In the genomic region with DNA sequence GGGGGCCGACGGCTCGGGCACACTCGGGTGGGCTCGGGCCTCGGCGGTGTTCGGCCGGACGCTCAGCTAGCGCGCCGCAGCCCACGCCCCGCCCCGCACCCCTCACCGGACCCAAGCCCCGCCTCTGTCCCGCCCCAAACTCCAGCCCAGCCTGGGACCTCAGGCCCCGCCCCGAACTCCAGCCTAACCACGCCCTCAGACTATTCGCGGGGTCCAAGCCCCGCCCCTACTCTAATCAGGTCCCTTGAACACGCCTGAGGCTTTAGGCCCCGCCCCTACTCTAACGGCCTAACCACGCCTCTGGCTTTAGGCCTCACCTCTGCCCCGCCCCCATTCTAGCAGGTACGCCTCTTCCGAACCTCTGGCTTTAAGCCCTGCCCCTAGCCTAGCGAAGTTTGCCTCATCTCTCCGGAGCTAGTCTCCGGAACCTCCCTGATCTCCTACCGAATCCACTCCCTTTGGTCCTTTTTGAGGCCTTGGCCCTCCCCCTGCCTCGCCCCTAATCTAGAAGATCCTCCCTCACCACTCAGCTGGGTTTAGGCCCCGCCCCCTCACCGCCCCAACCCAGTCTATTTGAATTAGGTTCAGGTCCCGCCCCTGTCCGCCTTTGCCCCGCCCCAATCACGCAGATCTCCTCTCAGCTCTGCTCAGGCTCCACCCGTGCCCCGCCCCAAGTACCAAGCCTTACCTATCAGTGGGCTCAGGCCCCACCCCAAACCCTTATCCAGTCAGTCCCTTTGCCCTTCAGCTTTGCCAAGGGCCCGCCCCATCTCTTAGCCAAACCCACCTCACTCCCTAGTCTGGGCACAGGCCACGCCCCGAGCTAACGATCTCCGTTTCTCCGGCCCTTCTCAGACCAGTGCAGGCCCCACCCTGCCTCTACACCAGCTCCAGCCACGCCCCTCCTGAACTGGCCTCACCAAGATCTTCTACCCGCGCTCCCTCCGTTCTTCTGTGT, we compare ENCODE assay signal across 8 mouse cellular contexts. TPM values are rescaled to one million over a fixed set of nuclear protein-coding genes. Genes with fewer than 3 reads are reported as not detected.
DNase-seq lines count a peak whose midpoint lies in the region; ATAC-seq and TF ChIP-seq lines count a peak whose summit lies in the region.

No protein-coding gene starts in this region.

- H3K9me3 ChIP-seq in erythroblast, embryonic 14.5 days (ENCODE audit: control insufficient read depth, low read length), result peaks cover 10% of the 10 kb centered on the region
- H3K9me3 ChIP-seq in heart, embryonic 11.5 days (replicated peaks; ENCODE audit: control insufficient read depth, low read length), result no peaks in the 10 kb centered on the region
- no peaks in the 10 kb centered on the region for H3K9me3 ChIP-seq in kidney, embryonic 16.5 days (ENCODE audit: low read length)

- H3K4me3 ChIP-seq in C2C12 (ENCODE audit: insufficient read depth, poor library complexity, severe bottlenecking), result peak overlapping the region; percentile 44
- peak overlapping the region; percentile 63 for H3K4me3 ChIP-seq in erythroblast, embryonic 14.5 days (replicated peaks)
- H3K4me3 ChIP-seq in heart, embryonic 11.5 days (ENCODE audit: low read depth, low read length), result peak overlapping the region; percentile 54
- peak overlapping the region; percentile 77 for H3K4me3 ChIP-seq in kidney, embryonic 16.5 days (ENCODE audit: low read length)
- H3K4me3 ChIP-seq in liver, adult 2 months (ENCODE audit: insufficient read depth, low read depth, low read length), result peak overlapping the region; percentile 71
- H3K4me3 ChIP-seq in myocyte, result peak overlapping the region; percentile 33

- no peak for TF ChIP-seq CTCF in C2C12 (IDR thresholded peaks at IDR 0.05; ENCODE audit: control insufficient read depth, insufficient read depth, insufficient read length)
- TF ChIP-seq CTCF in brain, embryonic 14.5 days (IDR thresholded peaks at IDR 0.05; ENCODE audit: borderline replicate concordance, extremely low read depth, insufficient read depth, insufficient read length), result no peak
- TF ChIP-seq CTCF in liver, adult 2 months (IDR thresholded peaks at IDR 0.05; ENCODE audit: low read depth, low read length), result no peak

- H3K4me1 ChIP-seq in erythroblast, embryonic 14.5 days (ENCODE audit: control insufficient read depth), result peaks cover 29% of the 10 kb centered on the region
- peaks cover 12% of the 10 kb centered on the region; the same call in 1 of the 2 replicates for H3K4me1 ChIP-seq in heart, embryonic 11.5 days (ENCODE audit: control insufficient read depth, insufficient read depth, low read length)
- peaks cover 16% of the 10 kb centered on the region; the same call in 1 of the 2 replicates for H3K4me1 ChIP-seq in kidney, embryonic 16.5 days (ENCODE audit: insufficient read depth, low read length)
- H3K4me1 ChIP-seq in liver, adult 2 months (ENCODE audit: control insufficient read depth, insufficient read depth, low read length), result peaks cover 2% of the 10 kb centered on the region; the same call in 1 of the 2 replicates

- under 1% methylated on average over 49 of the region's 55 CpGs for WGBS in heart, embryonic 11.5 days (ENCODE audit: insufficient replicate concordance)
- under 1% methylated on average over 45 of the region's 55 CpGs for WGBS in kidney, embryonic 16.5 days
- 1% methylated on average over 55 of the region's 55 CpGs for WGBS in liver, adult 2 months

- TF ChIP-seq POLR2A in brain, embryonic 14.5 days (IDR thresholded peaks at IDR 0.05; ENCODE audit: borderline replicate concordance, extremely low read depth, insufficient read depth, insufficient read length, poor library complexity, severe bottlenecking), result no peak
- no peak for TF ChIP-seq POLR2A in liver, adult 2 months (IDR thresholded peaks at IDR 0.05; ENCODE audit: extremely low read depth, insufficient read depth, low read length)
- peak; percentile 53 for TF ChIP-seq POLR2A in myocyte (IDR thresholded peaks at IDR 0.05; ENCODE audit: insufficient read length, low read depth)

- peak overlapping the region; percentile 2; the same call in 1 of the 2 replicates for H3K27ac ChIP-seq in heart, embryonic 11.5 days (ENCODE audit: low read depth, low read length)
- peak overlapping the region; percentile 57 for H3K27ac ChIP-seq in kidney, embryonic 16.5 days (ENCODE audit: low read length)
- no peak overlapping the region for H3K27ac ChIP-seq in liver, adult 2 months (replicated peaks; ENCODE audit: insufficient read depth, low read depth, low read length)

- peaks cover 22% of the 10 kb centered on the region for H3K27me3 ChIP-seq in C2C12 (ENCODE audit: control insufficient read depth, insufficient read depth, insufficient read length)
- H3K27me3 ChIP-seq in erythroblast, embryonic 14.5 days (ENCODE audit: control insufficient read depth), result peaks cover 54% of the 10 kb centered on the region
- H3K27me3 ChIP-seq in heart, embryonic 11.5 days (ENCODE audit: control insufficient read depth, insufficient read depth, low read length), result peaks cover 22% of the 10 kb centered on the region
- no peaks in the 10 kb centered on the region for H3K27me3 ChIP-seq in kidney, embryonic 16.5 days (ENCODE audit: insufficient read depth, low read length)
- H3K27me3 ChIP-seq in liver, adult 2 months (ENCODE audit: control insufficient read depth, insufficient read depth, low read length), result no peaks in the 10 kb centered on the region
- H3K27me3 ChIP-seq in myocyte (ENCODE audit: control insufficient read depth, insufficient read depth, insufficient read length), result peaks cover 22% of the 10 kb centered on the region
- no peaks in the 10 kb centered on the region for H3K27me3 ChIP-seq in splenic B cell, adult 2 months (ENCODE audit: control insufficient read depth, insufficient read depth, low read length, poor library complexity, severe bottlenecking)

- peak overlapping the region; percentile 63 for H3K9ac ChIP-seq in heart, embryonic 11.5 days (ENCODE audit: low read depth, low read length)
- peak overlapping the region; percentile 74 for H3K9ac ChIP-seq in kidney, embryonic 16.5 days (replicated peaks; ENCODE audit: low read length)
- H3K9ac ChIP-seq in liver, adult 2 months (ENCODE audit: low read depth, low read length), result peak overlapping the region; percentile 66

- H3K79me3 ChIP-seq in C2C12 (ENCODE audit: low read depth), result no peaks in the 10 kb centered on the region

- H3ac ChIP-seq in C2C12 (ENCODE audit: control insufficient read depth, insufficient read length, low read depth) (peak overlapping the region; percentile 85), myocyte (ENCODE audit: control insufficient read depth, insufficient read length) (peak overlapping the region; percentile 53)

- H3K36me3 ChIP-seq in C2C12 (ENCODE audit: control insufficient read depth, insufficient read depth) (no peaks in the 10 kb centered on the region), myocyte (ENCODE audit: control insufficient read depth, insufficient read depth) (no peaks in the 10 kb centered on the region)
- H3K36me3 ChIP-seq in erythroblast, embryonic 14.5 days (ENCODE audit: control insufficient read depth), result no peaks in the 10 kb centered on the region
- H3K36me3 ChIP-seq in heart, embryonic 11.5 days (ENCODE audit: control insufficient read depth, insufficient read depth, low read length), result no peaks in the 10 kb centered on the region
- H3K36me3 ChIP-seq in kidney, embryonic 16.5 days (ENCODE audit: insufficient read depth, low read length), result no peaks in the 10 kb centered on the region
- no peaks in the 10 kb centered on the region for H3K36me3 ChIP-seq in liver, adult 2 months (ENCODE audit: control insufficient read depth, insufficient read depth, low read length)
- no peaks in the 10 kb centered on the region for H3K36me3 ChIP-seq in splenic B cell, adult 2 months (ENCODE audit: control insufficient read depth, insufficient read depth, low read length, poor library complexity, severe bottlenecking)

- peak; percentile 97 for DNase-seq in brain, embryonic 14.5 days (ENCODE audit: low read depth)
- DNase-seq in liver, adult 2 months (ENCODE audit: extremely low read depth, low read depth, low spot score), result peak; percentile 96
- DNase-seq in splenic B cell, adult 2 months (ENCODE audit: low read depth, low spot score), result peak; percentile 98

- peak overlapping the region; percentile 98 for H3K4me2 ChIP-seq in heart, embryonic 11.5 days
- H3K4me2 ChIP-seq in kidney, embryonic 16.5 days (replicated peaks; ENCODE audit: low read depth, low read length), result peak overlapping the region; percentile 98
- peak overlapping the region; percentile 99 for H3K4me2 ChIP-seq in myocyte (ENCODE audit: low read depth)

- no peaks in the 10 kb centered on the region for H3K79me2 ChIP-seq in C2C12 (ENCODE audit: control insufficient read depth, insufficient read depth)
- H3K79me2 ChIP-seq in liver, adult 2 months (ENCODE audit: control insufficient read depth, insufficient read depth, low read length), result no peaks in the 10 kb centered on the region
- H3K79me2 ChIP-seq in myocyte (ENCODE audit: control insufficient read depth, insufficient read depth), result no peaks in the 10 kb centered on the region

- peak; percentile 92 for ATAC-seq in heart, embryonic 11.5 days (replicated peaks; ENCODE audit: insufficient number of reproducible peaks, low FRiP score, low TSS enrichment)
- peak; percentile 96 for ATAC-seq in kidney, embryonic 16.5 days (ENCODE audit: low FRiP score, low TSS enrichment)

TF ChIP-seq in C2C12, 6 proteins besides CTCF, POLR2A, EP300 and RAD21 (continues in another document):
- no peak for TF ChIP-seq MYOD1 (IDR thresholded peaks at IDR 0.05; ENCODE audit: control insufficient read depth, insufficient read length, low read depth)
- no peak for TF ChIP-seq MYOG (IDR thresholded peaks at IDR 0.05; ENCODE audit: control insufficient read depth, extremely low read depth, insufficient read length)
- no peak for TF ChIP-seq MAX (IDR thresholded peaks at IDR 0.05)
- TF ChIP-seq FOSL1 (IDR thresholded peaks at IDR 0.05; ENCODE audit: insufficient read depth, low read length, poor library complexity, severe bottlenecking), result no peak
- no peak for TF ChIP-seq USF1 (IDR thresholded peaks at IDR 0.05; ENCODE audit: low read depth)

TF ChIP-seq in myocyte, 11 proteins besides CTCF, POLR2A, EP300 and RAD21 (continues in another document):
- TF ChIP-seq SRF (IDR thresholded peaks at IDR 0.05; ENCODE audit: control insufficient read depth, insufficient read length, low read depth) (peak; percentile 43), MYOD1 (IDR thresholded peaks at IDR 0.05; ENCODE audit: control insufficient read depth in 1 of 3, insufficient read length in 2 of 3, low read depth in 2 of 3) (no peak), REST (IDR thresholded peaks at IDR 0.05; ENCODE audit: insufficient read depth, insufficient read length) (no peak), TCF12 (IDR thresholded peaks at IDR 0.05; ENCODE audit: insufficient read depth, poor library complexity, severe bottlenecking) (no peak)

RNA-seq across cellular contexts. Expression of a gene that starts 0.6 kb away (rescaled TPM):
- 2.6 TPM for polyA plus RNA-seq in C2C12 (2012; fragmentation: generic; extraction: Trizol)
- 27.7 and 42.1 TPM in 2 replicates for polyA plus RNA-seq in brain, embryonic 14.5 days (2012; rRNA removed)
- polyA plus RNA-seq in erythroblast, embryonic 14.5 days (2012), result not detected in 2 replicates
- 14.6 and 15.4 TPM in 2 replicates for polyA plus RNA-seq in heart, embryonic 11.5 days (2014; fragmentation: Nextera tagmentation; extraction: Ambion mirVana)
- polyA plus RNA-seq in kidney, embryonic 16.5 days (2015; fragmentation: Nextera tagmentation; extraction: Ambion mirVana), result 10.9 and 13.6 TPM in 2 replicates
- total RNA-seq in liver, adult 2 months (2014; rRNA removed), result 0.27 and 0.28 TPM in 2 replicates
- 0.11 and 0.17 TPM in 2 replicates for polyA plus RNA-seq in liver, adult 2 months (2012; rRNA removed)
- 2.1 TPM for polyA plus RNA-seq in myocyte (2012; fragmentation: generic; extraction: Trizol)
